Mouse (Mus musculus): ENCODE results near the gene Prph2. TPM values are rescaled to one million over a fixed set of nuclear protein-coding genes. Genes with fewer than 3 reads are reported as not detected.

Gene Prph2
- total RNA-seq, 2 experiments from 2014 or later = not detected

DNA sequence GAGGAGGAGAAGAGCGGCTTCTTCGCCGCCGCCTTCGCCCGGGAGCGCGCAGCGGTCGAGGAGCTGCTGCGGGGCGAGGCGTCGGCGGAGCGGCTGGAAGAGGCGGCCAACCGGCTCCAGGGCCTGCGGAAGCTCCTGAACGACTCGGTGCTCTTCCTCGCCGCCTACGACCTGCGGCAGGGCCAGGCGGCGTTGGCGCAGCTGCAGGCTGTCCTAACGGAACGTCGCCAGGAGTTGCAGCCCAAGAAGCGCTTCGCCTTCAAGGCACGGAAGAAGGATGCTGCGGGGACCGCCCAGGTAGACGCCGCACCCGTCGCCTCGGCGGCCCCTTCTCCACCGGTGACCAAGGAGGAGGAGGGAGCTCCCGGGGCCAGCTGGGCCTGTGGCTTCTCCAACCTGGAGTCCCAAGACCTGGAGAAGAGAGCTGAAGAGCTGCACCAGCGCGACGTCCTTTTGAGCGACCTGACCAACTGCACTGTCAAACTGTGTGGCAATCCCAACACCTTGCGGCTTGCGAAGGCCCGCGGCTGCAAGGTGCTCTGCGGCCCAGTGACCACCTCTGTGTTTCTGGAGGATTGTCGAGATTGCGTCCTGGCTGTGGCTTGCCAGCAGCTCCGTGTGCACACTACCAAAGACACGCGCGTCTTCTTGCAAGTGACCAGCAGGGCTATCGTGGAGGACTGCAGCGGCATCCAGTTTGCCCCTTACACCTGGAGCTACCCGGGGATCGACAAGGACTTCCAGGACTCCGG is 19.2 kb upstream of the Prph2 start:
- DNase-seq = peak; percentile 48

GRCm38 (mm10) chr17:46895426-46895825 is 14.8 kb upstream of the Prph2 start:
- no peak for DNase-seq

DNA sequence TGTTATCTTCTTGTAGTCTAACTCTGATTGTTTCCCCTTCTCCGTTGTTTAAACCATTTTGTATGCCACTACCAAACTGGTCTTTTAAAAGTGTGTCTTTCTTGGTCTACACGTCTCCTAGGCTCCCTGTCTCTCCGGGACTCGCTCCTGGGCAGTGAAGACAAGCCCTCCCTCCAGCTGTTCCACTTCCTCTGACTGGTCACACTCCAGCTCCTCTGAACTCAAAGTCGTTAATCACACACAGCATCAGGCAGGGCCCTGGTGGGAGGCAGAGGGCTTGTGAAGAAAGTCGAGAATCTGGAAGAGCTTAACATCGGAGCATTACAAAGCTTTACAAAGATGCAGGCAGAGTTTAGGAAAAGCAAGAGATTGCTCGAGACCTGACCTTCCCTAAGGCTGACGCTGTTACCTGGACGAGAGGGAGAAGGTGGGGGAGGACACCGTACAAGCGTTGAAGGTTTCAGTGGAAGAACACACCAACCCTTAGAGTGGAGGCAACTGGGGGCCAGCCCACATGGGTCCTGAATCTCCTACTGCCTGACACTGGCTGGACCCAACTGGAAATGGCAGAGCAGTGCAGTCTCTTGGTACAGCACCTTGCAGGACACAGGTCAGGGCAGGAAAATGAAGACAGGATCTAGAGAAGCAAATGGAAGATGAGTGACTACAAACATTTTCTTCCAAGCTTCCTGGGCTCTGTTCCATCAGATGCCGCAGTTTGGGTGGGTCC is 12.9 kb upstream of the Prph2 start:
- no peak for DNase-seq

- DNase-seq = no peak
Measured at GRCm38 (mm10) chr17:46900941-46901340, 9.3 kb upstream of the Prph2 start.

- peak; percentile 87 for DNase-seq
Measured at GRCm38 (mm10) chr17:46903876-46904490, 6.3 kb upstream of the Prph2 start.

GRCm38 (mm10) chr17:46912331-46912730 is 2.1 kb downstream of the Prph2 start:
- peak; percentile 53 for DNase-seq

DNA sequence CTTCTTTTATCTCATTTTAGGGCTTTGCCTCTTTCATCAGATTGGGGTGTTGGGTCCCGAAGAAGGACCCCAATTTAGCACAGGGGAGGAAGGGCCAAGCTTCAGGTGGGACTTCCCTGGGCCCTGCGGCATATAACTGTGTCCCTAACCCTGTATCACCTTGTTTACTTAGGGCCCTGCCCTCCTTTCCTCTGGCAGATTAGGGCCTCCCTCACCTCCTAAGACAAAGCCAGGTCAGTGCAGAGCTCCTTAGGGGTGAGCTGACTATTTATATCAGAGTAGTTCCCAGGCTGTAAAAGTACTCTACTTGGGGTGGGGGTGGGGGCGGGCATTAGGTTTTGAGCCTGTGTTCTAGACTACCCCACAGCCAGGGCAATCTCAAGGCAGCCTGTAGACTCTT is 4.9 kb downstream of the Prph2 start:
- DNase-seq = no peak

GRCm38 (mm10) chr17:46918951-46919350 is 8.7 kb downstream of the Prph2 start:
- no peak for DNase-seq

GRCm38 (mm10) chr17:46920855-46921254 is 10.6 kb downstream of the Prph2 start:
- no peak for DNase-seq

DNA sequence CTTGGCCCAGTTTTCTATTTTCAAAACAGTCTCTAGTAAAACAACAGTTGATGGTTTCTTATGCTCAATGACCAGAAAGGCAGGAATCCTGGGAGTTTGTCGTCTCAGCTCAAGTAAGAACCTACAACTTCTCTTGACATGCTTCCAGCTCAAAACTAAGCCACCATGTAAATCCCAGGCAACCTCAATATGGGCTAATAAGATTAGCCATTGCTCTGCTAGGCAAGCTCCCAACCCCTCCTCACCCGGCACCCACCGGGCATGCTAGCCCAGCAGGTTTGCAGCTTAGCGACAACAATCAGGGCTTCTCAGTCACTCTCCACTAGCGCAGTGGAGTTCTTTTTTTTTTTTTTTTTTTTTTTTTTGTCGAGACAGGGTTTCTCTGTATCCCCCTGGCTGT is 15.9 kb downstream of the Prph2 start:
- no peak for DNase-seq

- DNase-seq = no peak
Measured at GRCm38 (mm10) chr17:46926941-46927340, 16.7 kb downstream of the Prph2 start.

DNA sequence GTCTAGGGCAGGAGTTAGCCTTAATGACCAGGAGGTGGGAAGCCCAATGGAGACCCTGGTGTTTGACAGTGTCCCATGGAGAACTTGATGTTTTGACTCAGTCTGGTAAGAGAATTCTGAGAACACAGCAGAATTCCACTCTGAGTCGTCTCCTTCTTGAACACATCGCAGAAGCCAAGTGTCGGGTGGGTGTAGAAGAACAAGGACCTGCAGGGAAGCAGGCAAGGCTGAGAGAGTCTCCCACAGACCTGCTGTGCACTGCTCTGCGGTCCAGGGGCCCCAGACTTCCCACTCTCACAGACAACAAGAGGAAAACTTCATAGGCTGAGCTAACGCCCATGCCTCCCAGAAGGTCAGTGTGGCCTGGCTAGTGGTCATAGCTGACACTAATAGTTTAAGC is 17.5 kb downstream of the Prph2 start:
- no peak for DNase-seq

- no peak for DNase-seq
Measured at GRCm38 (mm10) chr17:46929277-46929676, 19.0 kb downstream of the Prph2 start.

- no peak for DNase-seq
Measured at GRCm38 (mm10) chr17:46929897-46930296, 19.6 kb downstream of the Prph2 start.

GRCm38 (mm10) chr17:46932961-46933360 is 22.7 kb downstream of the Prph2 start:
- peak; percentile 27 for DNase-seq

- peak; percentile 68 for DNase-seq
Measured at GRCm38 (mm10) chr17:46933557-46934348, 23.5 kb downstream of the Prph2 start.

GRCm38 (mm10) chr17:46940461-46940860 is 30.2 kb downstream of the Prph2 start:
- DNase-seq = no peak

DNA sequence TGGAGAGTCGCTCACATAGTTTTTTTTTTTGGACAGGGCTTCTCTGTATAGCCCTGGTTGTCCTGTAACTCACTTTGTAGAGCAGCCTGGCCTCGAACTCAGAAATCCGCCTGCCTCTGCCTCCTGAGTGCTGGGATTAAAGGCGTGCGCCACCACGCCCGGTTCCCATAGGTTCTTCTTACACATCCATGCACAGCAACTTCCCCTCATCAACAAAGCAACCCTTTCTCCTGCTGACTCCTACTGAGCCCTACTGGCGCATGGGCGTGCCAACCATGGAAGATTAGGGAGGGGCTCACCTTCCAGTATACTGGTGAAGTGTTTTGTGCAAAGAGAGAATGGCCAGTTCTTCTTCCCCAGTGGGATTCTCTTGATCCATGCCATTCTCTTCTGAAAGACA is 32.2 kb downstream of the Prph2 start:
- no peak for DNase-seq

GRCm38 (mm10) chr17:46946276-46946675 is 36.0 kb downstream of the Prph2 start:
- peak; percentile 25 for DNase-seq

DNA sequence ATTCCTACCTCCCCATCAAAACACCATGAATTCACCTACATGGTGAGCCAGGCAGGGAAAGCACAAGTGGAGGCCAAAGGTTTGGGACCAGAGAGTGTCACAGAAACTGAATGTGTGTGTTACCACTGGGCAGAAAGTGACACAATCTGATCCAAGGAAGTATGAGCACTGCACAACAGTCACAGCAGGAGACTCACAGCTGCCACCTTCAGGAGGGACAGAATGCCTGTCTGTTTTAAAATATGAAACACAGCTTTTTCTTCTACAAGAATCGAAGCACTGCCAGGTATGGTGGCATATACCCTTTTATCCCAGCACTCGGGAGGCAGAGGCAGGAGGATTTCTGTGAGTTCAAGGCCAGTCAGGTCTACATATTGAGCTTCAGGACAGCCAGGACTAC is 47.8 kb downstream of the Prph2 start:
- no peak for DNase-seq

- peak; percentile 51 for DNase-seq
Measured at GRCm38 (mm10) chr17:46960216-46960615, 50.0 kb downstream of the Prph2 start.

GRCm38 (mm10) chr17:46962153-46962552 is 51.9 kb downstream of the Prph2 start:
- no peak for DNase-seq
